Comparison of ENCODE assay signal across 10 mouse cellular contexts in the genomic region with DNA sequence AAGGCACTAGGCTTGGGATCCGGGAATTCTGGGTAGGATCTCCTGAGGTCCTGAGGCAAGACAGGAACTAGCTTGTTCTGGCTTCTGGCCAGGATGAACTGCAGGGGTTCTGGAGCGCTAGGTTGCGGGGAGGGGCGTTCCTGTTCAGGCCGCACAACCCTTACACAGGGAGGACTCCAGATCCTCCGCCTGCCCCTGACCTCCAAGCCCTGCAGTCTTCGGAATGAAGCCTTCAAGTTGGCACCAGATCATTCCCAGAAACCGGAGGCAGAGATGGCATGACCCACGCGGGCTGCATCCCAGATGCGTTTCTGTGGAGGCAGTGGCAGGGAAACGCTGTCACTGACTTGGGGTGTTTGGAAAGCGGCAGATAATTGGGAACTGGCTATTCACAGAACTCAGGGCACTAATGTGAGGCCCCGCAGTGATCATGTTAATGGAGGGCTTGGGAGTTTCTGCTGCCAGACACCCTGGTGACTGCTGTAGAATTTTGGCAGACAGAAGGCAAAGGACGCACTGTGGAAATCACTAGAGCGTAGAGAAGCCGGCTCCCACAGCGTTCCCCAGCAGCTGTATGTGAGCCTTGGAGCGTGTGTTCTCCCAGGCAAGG.
A peak's percentile ranks its signal among the peaks of the same experiment; 100 is the strongest.
DNase-seq lines count a peak whose midpoint lies in the region; ATAC-seq and TF ChIP-seq lines count a peak whose summit lies in the region.
"Had no signal": no experiment of that assay in that cellular context is flagged by ENCODE, and none has a peak within 500 bp of the region (broad histone marks: within the 10 kb centered on the region; RNA-seq: fewer than 3 reads in every experiment).

No protein-coding gene starts in this region.

- H3K4me3 ChIP-seq in ES-E14 (ENCODE audit: insufficient read depth in 1 of 2, low read depth in 1 of 2, low read length in 2 of 2, poor library complexity in 1 of 2, severe bottlenecking in 1 of 2), result peak overlapping the region; percentile 39 to 52
- peak overlapping the region; percentile 27 for H3K4me3 ChIP-seq in hindbrain, embryonic 16.5 days (ENCODE audit: low read length)
- H3K4me3 ChIP-seq in midbrain, embryonic 12.5 days, result peak overlapping the region; percentile 24
- H3K4me3 ChIP-seq: erythroblast, embryonic 14.5 days; myocyte had no signal

- in situ Hi-C loops in ES-E14 (cut with MboI; ENCODE audit: low sequenced_read_pairs in 2 of 2, unreplicated experiment in 2 of 2), result no loop called here

- no peak overlapping the region for H3K27ac ChIP-seq in ES-E14 (ENCODE audit: insufficient read depth, low read depth, low read length, poor library complexity, severe bottlenecking)
- H3K27ac ChIP-seq in hindbrain, embryonic 16.5 days (ENCODE audit: low read depth, low read length), result peak overlapping the region; percentile 57; the same call in 1 of the 2 replicates
- 0 out of 2 replicates have a peak overlapping the region, but pooled peaks have one; percentile 17 for H3K27ac ChIP-seq in midbrain, embryonic 12.5 days (replicated peaks)

- H3K27me3 ChIP-seq in hindbrain, embryonic 16.5 days (replicated peaks; ENCODE audit: control insufficient read depth, insufficient read depth, low read length), result no peaks in the 10 kb centered on the region
- H3K27me3 ChIP-seq in midbrain, embryonic 12.5 days, result no peaks in the 10 kb centered on the region

- ATAC-seq in hindbrain, embryonic 16.5 days, result peak; percentile 76
- ATAC-seq in midbrain, embryonic 12.5 days (ENCODE audit: low FRiP score, low read depth), result peak; percentile 63

- DNase-seq in heart, adult 11 months, result peak; percentile 59
- DNase-seq in heart, postnatal 4 days, result no peak
- peak; percentile 49 for DNase-seq in ES-E14 (ENCODE audit: low read depth, low spot score)
- DNase-seq in embryo, embryonic 9.5 days (ENCODE audit: extremely low spot score), result peak; percentile 53
- no peak for DNase-seq in urinary bladder, adult 18-20 months (ENCODE audit: low spot score in 2 of 2)
- DNase-seq in gastrocnemius, adult 18-20 months (ENCODE audit: low spot score), result no peak

- WGBS in hindbrain, embryonic 16.5 days, result 4% methylated on average over 19 of the region's 19 CpGs
- 7% methylated on average over 18 of the region's 19 CpGs for WGBS in midbrain, embryonic 12.5 days

- no peaks in the 10 kb centered on the region for H3K9me3 ChIP-seq in ES-E14 (ENCODE audit: control insufficient read depth, insufficient read depth, low read depth, low read length)
- no peaks in the 10 kb centered on the region for H3K9me3 ChIP-seq in hindbrain, embryonic 16.5 days (ENCODE audit: control insufficient read depth, low read length)
- H3K9me3 ChIP-seq in midbrain, embryonic 12.5 days, result no peaks in the 10 kb centered on the region

- no peaks in the 10 kb centered on the region for H3K36me3 ChIP-seq in ES-E14 (ENCODE audit: control insufficient read depth, insufficient read depth, low read length, poor library complexity, severe bottlenecking)
- no peaks in the 10 kb centered on the region for H3K36me3 ChIP-seq in hindbrain, embryonic 16.5 days (ENCODE audit: control insufficient read depth, insufficient read depth, low read length)
- no peaks in the 10 kb centered on the region for H3K36me3 ChIP-seq in midbrain, embryonic 12.5 days

- H3K4me1 ChIP-seq in ES-E14 (ENCODE audit: control insufficient read depth in 2 of 2, insufficient read depth in 2 of 2, low read length in 2 of 2, poor library complexity in 1 of 2), result peaks cover 3 to 23% of the 10 kb centered on the region in 2 experiments; a peak in 3 of 4 replicates
- peaks cover 20% of the 10 kb centered on the region for H3K4me1 ChIP-seq in hindbrain, embryonic 16.5 days (ENCODE audit: control insufficient read depth, insufficient read depth, low read depth, low read length)
- peaks cover 17% of the 10 kb centered on the region for H3K4me1 ChIP-seq in midbrain, embryonic 12.5 days

- H3K9ac ChIP-seq in ES-E14 (ENCODE audit: insufficient read depth, low read depth, low read length, poor library complexity, severe bottlenecking), result peak overlapping the region; percentile 28; the same call in 1 of the 2 replicates
- peak overlapping the region; percentile 46 for H3K9ac ChIP-seq in hindbrain, embryonic 16.5 days (ENCODE audit: low read depth, low read length)
- peak overlapping the region; percentile 44; the same call in 1 of the 2 replicates for H3K9ac ChIP-seq in midbrain, embryonic 12.5 days (replicated peaks)

- H3K4me2 ChIP-seq in hindbrain, embryonic 16.5 days (ENCODE audit: low read length), result peak overlapping the region; percentile 59
- H3K4me2 ChIP-seq in midbrain, embryonic 12.5 days (replicated peaks), result peak overlapping the region; percentile 56

TF ChIP-seq in ES-E14, 5 proteins besides CTCF, POLR2A, EP300 and RAD21:
- no peak for TF ChIP-seq HCFC1 (IDR thresholded peaks at IDR 0.05; ENCODE audit: borderline replicate concordance, insufficient read depth, low read length)
- no peak for TF ChIP-seq ZC3H11A (IDR thresholded peaks at IDR 0.05; ENCODE audit: borderline replicate concordance, low read depth, low read length)
- TF ChIP-seq CHD2 (IDR thresholded peaks at IDR 0.05; ENCODE audit: low read depth, low read length), result no peak
- TF ChIP-seq ZNF384 (IDR thresholded peaks at IDR 0.05; ENCODE audit: low read depth, low read length), result no peak
- TF ChIP-seq MAFK (IDR thresholded peaks at IDR 0.05; ENCODE audit: insufficient read depth, low read depth, low read length), result no peak

Comparison
In these comparisons a context has a peak if more than half of its experiments do, and no peak if none do; other contexts are left out.
1. DNase-seq: peak in heart, adult 11 months (single experiment), ES-E14 (single experiment) and embryo, embryonic 9.5 days (single experiment); none in heart, postnatal 4 days (single experiment), urinary bladder, adult 18-20 months (0 of 2) and gastrocnemius, adult 18-20 months (single experiment).
2. Peak in every context shown above with its lines, with median percentiles within 50 percentile points of each other: H3K4me3 ChIP-seq and H3K9ac ChIP-seq.